Comparison of ENCODE assay signal across 7 mouse cellular contexts in the genomic region with DNA sequence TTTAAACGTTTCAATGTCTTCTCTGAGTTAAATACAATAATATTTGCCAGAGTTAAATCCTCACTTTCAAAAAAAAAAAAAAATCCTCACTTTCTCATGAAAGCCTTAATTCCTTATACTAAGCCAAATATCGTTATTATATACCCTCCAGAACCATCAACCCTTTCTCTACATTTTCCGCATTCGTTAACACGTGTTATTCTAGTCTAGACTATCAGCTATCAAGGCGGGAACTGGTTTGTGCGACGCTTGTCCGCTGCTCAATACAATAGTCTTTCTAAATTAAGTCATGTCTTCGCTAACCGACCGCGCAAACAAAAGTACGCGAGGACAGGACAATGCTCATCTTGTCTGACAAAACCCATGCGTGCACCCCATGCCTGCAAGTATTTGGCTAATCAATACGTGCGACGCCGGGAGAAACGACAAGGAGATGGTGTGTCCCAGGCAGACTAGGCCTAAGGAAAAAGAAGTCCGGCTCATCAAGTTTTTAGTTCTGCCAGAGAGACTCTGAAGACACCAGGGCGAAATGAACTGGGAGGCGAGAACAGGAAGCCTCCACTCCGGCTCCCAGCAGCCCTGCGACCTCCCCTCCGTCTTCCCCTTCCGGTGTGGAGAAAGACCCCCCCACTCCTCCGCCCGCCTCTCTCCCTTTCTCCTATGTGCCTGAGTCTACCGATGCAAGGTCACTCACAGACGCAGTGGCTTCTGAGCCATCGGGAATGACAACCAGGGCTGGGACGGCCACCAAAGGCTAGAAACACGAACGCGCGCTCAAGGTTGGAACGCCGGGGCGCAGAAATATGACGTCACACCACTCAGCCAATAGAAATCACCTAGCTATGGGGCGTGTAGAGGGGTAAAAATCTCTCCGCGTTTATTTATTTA. TPM values are rescaled to one million over a fixed set of nuclear protein-coding genes. Genes with fewer than 3 reads are reported as not detected.
DNase-seq lines count a peak whose midpoint lies in the region; ATAC-seq and TF ChIP-seq lines count a peak whose summit lies in the region.

Gene Cwf19l1, minus strand, starts transcription at position 805 of the 888 bp plus-strand sequence.

- H3K9me3 ChIP-seq in embryonic facial prominence, embryonic 10.5 days: no peaks in the 10 kb centered on the region
- no peaks in the 10 kb centered on the region for H3K9me3 ChIP-seq in intestine, postnatal 0 days (ENCODE audit: control insufficient read depth)
- no peaks in the 10 kb centered on the region for H3K9me3 ChIP-seq in midbrain, embryonic 12.5 days

- no peaks in the 10 kb centered on the region for H3K27me3 ChIP-seq in embryonic facial prominence, embryonic 10.5 days (replicated peaks; ENCODE audit: low read depth, poor library complexity, severe bottlenecking)
- no peaks in the 10 kb centered on the region for H3K27me3 ChIP-seq in intestine, postnatal 0 days (replicated peaks; ENCODE audit: control insufficient read depth, insufficient read depth, low read length)
- no peaks in the 10 kb centered on the region for H3K27me3 ChIP-seq in midbrain, embryonic 12.5 days
- no peaks in the 10 kb centered on the region for H3K27me3 ChIP-seq in small intestine, adult 2 months (ENCODE audit: control insufficient read depth, insufficient read depth, low read length)

- peaks cover 11% of the 10 kb centered on the region for H3K4me1 ChIP-seq in embryonic facial prominence, embryonic 10.5 days
- H3K4me1 ChIP-seq in intestine, postnatal 0 days (replicated peaks; ENCODE audit: control insufficient read depth, insufficient read depth, low read length): no peaks in the 10 kb centered on the region; the same call in 1 of the 2 replicates
- H3K4me1 ChIP-seq in midbrain, embryonic 12.5 days: peaks cover 7% of the 10 kb centered on the region
- H3K4me1 ChIP-seq in small intestine, adult 2 months (ENCODE audit: control insufficient read depth, insufficient read depth, insufficient read length, low read length): peaks cover 2% of the 10 kb centered on the region; the same call in 1 of the 2 replicates

- no peak for TF ChIP-seq CTCF in intestine, postnatal 0 days (IDR thresholded peaks at IDR 0.05; ENCODE audit: low read depth)
- TF ChIP-seq CTCF in small intestine, adult 2 months (IDR thresholded peaks at IDR 0.05; ENCODE audit: extremely low read depth, insufficient read length, insufficient replicate concordance, low read depth, low read length): no peak

- DNase-seq in adrenal gland, postnatal 10 days: peak; percentile 91
- peak; percentile 90 for DNase-seq in embryonic facial prominence, embryonic 10.5 days (ENCODE audit: low spot score)
- DNase-seq in gonadal fat pad, adult 2 months (ENCODE audit: low read depth): peak; percentile 42
- peak; percentile 88 for DNase-seq in left cerebral cortex, postnatal 4 days

- TF ChIP-seq POLR2A in small intestine, adult 2 months (IDR thresholded peaks at IDR 0.05; ENCODE audit: low read depth, low read length): no peak

- peak within 1 kb of the TSS; percentile 69 for H3K4me2 ChIP-seq in intestine, postnatal 0 days (replicated peaks; ENCODE audit: low read depth)
- peak within 1 kb of the TSS; percentile 78 for H3K4me2 ChIP-seq in midbrain, embryonic 12.5 days (replicated peaks)

- H3K36me3 ChIP-seq in embryonic facial prominence, embryonic 10.5 days (replicated peaks): peaks cover 47% of the 10 kb centered on the region
- H3K36me3 ChIP-seq in intestine, postnatal 0 days (ENCODE audit: control insufficient read depth, insufficient read depth): peaks cover 16% of the 10 kb centered on the region
- H3K36me3 ChIP-seq in midbrain, embryonic 12.5 days: peaks cover 36% of the 10 kb centered on the region
- H3K36me3 ChIP-seq in small intestine, adult 2 months (ENCODE audit: control insufficient read depth, insufficient read depth, low read length): peaks cover 15% of the 10 kb centered on the region

- peak within 1 kb of the TSS; percentile 67 for H3K9ac ChIP-seq in intestine, postnatal 0 days (ENCODE audit: low read depth, low read length)
- peak within 1 kb of the TSS; percentile 70 for H3K9ac ChIP-seq in midbrain, embryonic 12.5 days (replicated peaks)

- under 1% methylated on average over 45 of the region's 45 CpGs for WGBS in embryonic facial prominence, embryonic 10.5 days
- WGBS in intestine, postnatal 0 days: under 1% methylated on average over 45 of the region's 45 CpGs
- under 1% methylated on average over 45 of the region's 45 CpGs for WGBS in midbrain, embryonic 12.5 days
- WGBS in small intestine, adult 2 months: under 1% methylated on average over 45 of the region's 45 CpGs

- intact Hi-C loops in left cerebral cortex, postnatal 4 days (cut with DNase I): no loop called here

- peak; percentile 90 for ATAC-seq in intestine, postnatal 0 days
- ATAC-seq in midbrain, embryonic 12.5 days (ENCODE audit: low FRiP score, low read depth): peak; percentile 84

- peak within 1 kb of the TSS; percentile 96 for H3K27ac ChIP-seq in embryonic facial prominence, embryonic 10.5 days (replicated peaks)
- H3K27ac ChIP-seq in intestine, postnatal 0 days (ENCODE audit: low read depth, low read length): peak within 1 kb of the TSS; percentile 51; the same call in 1 of the 2 replicates
- H3K27ac ChIP-seq in midbrain, embryonic 12.5 days (replicated peaks): peak within 1 kb of the TSS; percentile 92
- H3K27ac ChIP-seq in small intestine, adult 2 months (ENCODE audit: insufficient read depth, low read depth, low read length): peak within 1 kb of the TSS; percentile 37

- H3K4me3 ChIP-seq in embryonic facial prominence, embryonic 10.5 days: peak within 1 kb of the TSS; percentile 89
- peak within 1 kb of the TSS; percentile 74 for H3K4me3 ChIP-seq in intestine, postnatal 0 days (ENCODE audit: low read depth, low read length)
- H3K4me3 ChIP-seq in midbrain, embryonic 12.5 days: peak within 1 kb of the TSS; percentile 79
- H3K4me3 ChIP-seq in small intestine, adult 2 months (ENCODE audit: low read depth, low read length): peak within 1 kb of the TSS; percentile 86

RNA-seq across cellular contexts. Expression of gene Cwf19l1, which starts in this region (rescaled TPM):
- 10 to 100 TPM; 22.9 to 23.8 TPM for total RNA-seq in adrenal gland, postnatal 10 days (2021)
- polyA plus RNA-seq in embryonic facial prominence, embryonic 10.5 days (2016; fragmentation: Nextera tagmentation; extraction: Ambion mirVana): 41.1 and 45.4 TPM in 2 replicates
- 8.0 and 8.5 TPM in 2 replicates for polyA plus RNA-seq in gonadal fat pad, adult 2 months (2012; rRNA removed)
- polyA plus RNA-seq in intestine, postnatal 0 days (2015; fragmentation: Nextera tagmentation; extraction: Ambion mirVana): 10.7 and 12.5 TPM in 2 replicates
- total RNA-seq in left cerebral cortex, postnatal 4 days (2021): 10 to 100 TPM; 21.7 to 24.4 TPM
- polyA plus RNA-seq in midbrain, embryonic 12.5 days (2016; fragmentation: Nextera tagmentation; extraction: Ambion mirVana): 40.1 and 41.7 TPM in 2 replicates
- polyA plus RNA-seq in small intestine, adult 2 months (2012; rRNA removed): 0.77 and 1.7 TPM in 2 replicates

Comparison
In these comparisons a context has a peak if more than half of its experiments do, and no peak if none do; other contexts are left out.
1. Peak in every context shown above with its lines: DNase-seq, ATAC-seq, H3K4me3 ChIP-seq and H3K27ac ChIP-seq.
2. H3K27ac ChIP-seq: peak in every context shown above with its lines; median percentile 96 in embryonic facial prominence, embryonic 10.5 days; 92 in midbrain, embryonic 12.5 days; 51 in intestine, postnatal 0 days; 37 in small intestine, adult 2 months.